Mouse (Mus musculus): ENCODE data around the gene Gm5108. TPM values are rescaled to one million over a fixed set of nuclear protein-coding genes. Genes with fewer than 3 reads are reported as not detected.

Gm5108 gene
- polyA plus RNA-seq, 1 experiment from 2014 or later: not detected

DNA sequence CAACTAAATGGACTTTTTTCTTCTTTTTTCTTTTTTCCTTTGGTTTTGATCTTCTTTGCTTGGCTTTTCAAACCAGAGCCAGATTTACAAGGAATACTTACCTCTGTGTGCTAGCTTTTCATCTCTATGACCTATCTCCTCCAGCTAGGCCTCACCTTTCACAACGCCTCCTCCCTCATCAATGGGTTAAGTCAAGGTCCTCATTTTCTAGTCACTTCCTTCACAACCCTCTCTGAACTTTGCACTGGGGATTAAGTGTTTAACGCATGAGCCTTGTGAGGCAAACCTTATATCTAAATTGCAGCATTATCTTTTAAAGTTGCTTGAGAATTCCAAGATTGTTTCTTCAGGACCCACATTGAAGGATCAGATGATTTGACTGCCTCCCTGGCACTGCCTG lies 63.0 kb downstream of the Gm5108 start:
- Histone ChIP-seq H3K4me1 (ENCODE audit: control insufficient read depth, insufficient read depth, low read length) (no peaks in the 10 kb centered on the region), H3K27ac (ENCODE audit: low read depth, low read length) (no peak overlapping the region), H3K9ac (ENCODE audit: low read depth, low read length) (no peak overlapping the region), H3K27me3 (ENCODE audit: control insufficient read depth, insufficient read depth, low read length) (no peaks in the 10 kb centered on the region), H3K36me3 (ENCODE audit: control insufficient read depth, insufficient read depth, low read length) (no peaks in the 10 kb centered on the region), H3K4me3 (ENCODE audit: low read length) (no peak overlapping the region), H3K4me2 (replicated peaks; ENCODE audit: low read depth, low read length) (no peak overlapping the region), H3K9me3 (ENCODE audit: control insufficient read depth, low read length) (no peaks in the 10 kb centered on the region)
- no peak for ATAC-seq (ENCODE audit: low FRiP score, low TSS enrichment)
- WGBS: 72% methylated on average over 2 of the region's 2 CpGs

DNA sequence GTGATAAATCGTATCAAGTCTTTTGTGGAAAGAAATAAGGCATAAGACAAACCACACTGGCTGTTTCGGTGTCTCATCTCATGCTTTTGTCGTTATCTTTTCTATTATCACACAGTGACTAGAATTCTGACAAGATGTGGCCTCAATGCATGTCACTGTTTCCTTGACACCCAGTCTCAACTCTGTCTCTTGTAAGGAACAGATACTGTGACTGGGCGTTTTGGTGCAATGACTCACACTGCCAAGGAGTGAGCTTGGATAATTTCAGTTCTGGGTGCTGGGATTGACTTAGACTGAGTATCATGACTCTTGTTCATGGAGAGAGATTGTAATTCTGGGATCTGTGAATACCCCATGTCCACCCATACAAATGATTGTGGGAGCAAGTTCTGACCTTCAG lies 65.6 kb downstream of the Gm5108 start:
- H3K4me1 ChIP-seq (ENCODE audit: control insufficient read depth, insufficient read depth, low read length): no peaks in the 10 kb centered on the region
- no peaks in the 10 kb centered on the region for H3K36me3 ChIP-seq (ENCODE audit: control insufficient read depth, insufficient read depth, low read length)
- H3K4me3 ChIP-seq (ENCODE audit: low read length): no peak overlapping the region
- H3K9me3 ChIP-seq (ENCODE audit: control insufficient read depth, low read length): no peaks in the 10 kb centered on the region
- H3K9ac ChIP-seq (ENCODE audit: low read depth, low read length): no peak overlapping the region
- no peak overlapping the region for H3K27ac ChIP-seq (ENCODE audit: low read depth, low read length)
- no peak for ATAC-seq (ENCODE audit: low FRiP score, low TSS enrichment)
- no peak overlapping the region for H3K4me2 ChIP-seq (replicated peaks; ENCODE audit: low read depth, low read length)
- 89% methylated on average over 4 of the region's 4 CpGs for WGBS
- H3K27me3 ChIP-seq (ENCODE audit: control insufficient read depth, insufficient read depth, low read length): no peaks in the 10 kb centered on the region

DNA sequence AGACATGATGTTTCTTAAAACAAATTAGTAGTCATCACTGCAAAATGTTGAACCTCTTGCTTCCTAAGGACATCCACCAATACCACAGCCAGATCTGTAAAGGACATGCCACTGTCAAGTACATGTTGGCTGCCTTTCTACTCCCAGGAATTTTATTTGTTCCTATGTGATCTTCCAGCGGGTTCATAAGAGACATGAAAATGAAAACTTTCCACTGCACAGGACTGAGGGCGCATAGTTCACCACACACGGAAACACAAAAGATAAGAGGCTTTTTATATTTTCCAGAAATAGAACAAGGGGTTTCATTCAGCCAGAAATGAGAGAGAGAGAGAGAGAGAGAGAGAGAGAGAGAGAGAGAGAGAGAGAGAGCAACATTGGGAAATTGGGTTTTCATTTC lies 70.1 kb downstream of the Gm5108 start:
- no peaks in the 10 kb centered on the region for H3K27me3 ChIP-seq (ENCODE audit: control insufficient read depth, insufficient read depth, low read length)
- no peak overlapping the region for H3K4me2 ChIP-seq (replicated peaks; ENCODE audit: low read depth, low read length)
- no peak overlapping the region for H3K4me3 ChIP-seq (ENCODE audit: low read length)
- 81% methylated on average over 3 of the region's 3 CpGs for WGBS
- H3K9me3 ChIP-seq (ENCODE audit: control insufficient read depth, low read length): no peaks in the 10 kb centered on the region
- no peak for ATAC-seq (ENCODE audit: low FRiP score, low TSS enrichment)
- H3K9ac ChIP-seq (ENCODE audit: low read depth, low read length): no peak overlapping the region
- no peak overlapping the region for H3K27ac ChIP-seq (ENCODE audit: low read depth, low read length)
- H3K36me3 ChIP-seq (ENCODE audit: control insufficient read depth, insufficient read depth, low read length): no peaks in the 10 kb centered on the region
- no peaks in the 10 kb centered on the region for H3K4me1 ChIP-seq (ENCODE audit: control insufficient read depth, insufficient read depth, low read length)

DNA sequence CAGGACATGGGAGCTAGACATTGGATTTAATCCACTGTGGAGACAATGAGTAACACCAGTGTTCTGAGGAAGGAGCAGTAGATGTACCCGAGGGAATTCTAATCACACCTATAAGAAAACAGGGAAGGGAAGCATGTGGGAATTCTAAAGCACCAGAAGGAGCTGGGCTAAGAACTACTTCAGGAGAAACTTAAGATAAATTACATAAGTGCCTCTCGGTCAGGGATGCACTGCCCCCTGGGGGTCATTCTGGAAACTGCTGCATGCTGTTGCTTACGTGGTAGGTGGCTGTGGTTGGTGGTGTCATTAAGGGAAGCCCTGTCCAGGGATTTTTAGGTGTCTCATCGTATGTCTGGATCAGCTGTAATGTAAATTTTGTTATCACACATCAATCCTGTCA lies 71.1 kb downstream of the Gm5108 start:
- Histone ChIP-seq H3K27ac (ENCODE audit: low read depth, low read length) (no peak overlapping the region), H3K9me3 (ENCODE audit: control insufficient read depth, low read length) (no peaks in the 10 kb centered on the region), H3K36me3 (ENCODE audit: control insufficient read depth, insufficient read depth, low read length) (no peaks in the 10 kb centered on the region), H3K4me1 (ENCODE audit: control insufficient read depth, insufficient read depth, low read length) (no peaks in the 10 kb centered on the region), H3K4me2 (replicated peaks; ENCODE audit: low read depth, low read length) (no peak overlapping the region), H3K27me3 (ENCODE audit: control insufficient read depth, insufficient read depth, low read length) (no peaks in the 10 kb centered on the region), H3K9ac (ENCODE audit: low read depth, low read length) (no peak overlapping the region), H3K4me3 (ENCODE audit: low read length) (no peak overlapping the region)
- ATAC-seq (ENCODE audit: low FRiP score, low TSS enrichment): no peak
- WGBS: 13% methylated on average over 4 of the region's 4 CpGs

DNA sequence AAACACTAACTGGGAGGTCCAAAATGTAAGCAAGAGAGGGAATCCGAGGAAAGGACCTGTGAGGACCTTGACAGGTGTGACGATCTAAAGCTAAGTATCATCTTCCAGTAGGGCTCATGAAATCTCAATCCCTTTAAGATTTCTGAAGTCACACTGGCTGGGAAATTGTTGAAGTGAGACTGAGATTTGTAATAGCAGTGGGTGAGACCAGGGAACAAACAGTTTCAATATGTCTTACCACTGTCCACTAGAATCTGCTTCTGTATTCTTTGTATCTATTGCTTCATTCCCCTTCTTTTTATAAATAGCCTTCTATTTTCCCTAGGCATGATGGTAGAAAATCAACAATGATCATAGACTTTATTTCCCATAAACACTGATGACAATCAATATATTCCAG lies 79.4 kb downstream of the Gm5108 start:
- WGBS: 60% methylated on average over 2 of the region's 2 CpGs
- no peak overlapping the region for H3K9ac ChIP-seq (ENCODE audit: low read depth, low read length)
- ATAC-seq (ENCODE audit: low FRiP score, low TSS enrichment): no peak
- H3K9me3 ChIP-seq (ENCODE audit: control insufficient read depth, low read length): no peaks in the 10 kb centered on the region
- no peaks in the 10 kb centered on the region for H3K36me3 ChIP-seq (ENCODE audit: control insufficient read depth, insufficient read depth, low read length)
- H3K27me3 ChIP-seq (ENCODE audit: control insufficient read depth, insufficient read depth, low read length): no peaks in the 10 kb centered on the region
- no peak overlapping the region for H3K4me2 ChIP-seq (replicated peaks; ENCODE audit: low read depth, low read length)
- no peak overlapping the region for H3K4me3 ChIP-seq (ENCODE audit: low read length)
- H3K27ac ChIP-seq (ENCODE audit: low read depth, low read length): no peak overlapping the region
- no peaks in the 10 kb centered on the region for H3K4me1 ChIP-seq (ENCODE audit: control insufficient read depth, insufficient read depth, low read length)

Other genes with a start within 250 kb of the Gm5108 start
- gene Atp8a1, start 94.2 kb upstream of the Gm5108 start, polyA plus RNA-seq (2014; fragmentation: Nextera tagmentation; extraction: Ambion mirVana): 9.4 and 17.8 TPM in 2 replicates
- gene Gm21905, start 4.8 kb downstream of the Gm5108 start, polyA plus RNA-seq (2014; fragmentation: Nextera tagmentation; extraction: Ambion mirVana): not detected in 2 replicates
- not detected in 2 replicates for gene Grxcr1, start 90.2 kb downstream of the Gm5108 start, polyA plus RNA-seq (2014; fragmentation: Nextera tagmentation; extraction: Ambion mirVana)

Data from kidney, embryonic 14.5 days (tissue).